Mouse (Mus musculus) ZHBTc4 (cell line): ENCODE results near the gene Gucy2c.

ENCODE experiments used
- DNase-seq: peaks from one replicate; pipeline ENCODE4 v3.0.0-alpha.2; 2011; ENCODE audit warnings: low read depth, low spot score

Gucy2c gene

GRCm38 (mm10) chr6:136742352-136743118 is 39.0 kb downstream of the Gucy2c start:
- peak; percentile 91 for DNase-seq

GRCm38 (mm10) chr6:136741281-136741680 is 40.3 kb downstream of the Gucy2c start:
- no peak for DNase-seq

GRCm38 (mm10) chr6:136735766-136736165 is 45.8 kb downstream of the Gucy2c start:
- DNase-seq = no peak

GRCm38 (mm10) chr6:136728144-136728543 is 53.4 kb downstream of the Gucy2c start:
- no peak for DNase-seq

- no peak for DNase-seq
Measured at GRCm38 (mm10) chr6:136723171-136723570, 58.4 kb downstream of the Gucy2c start.

- DNase-seq = no peak
Measured at GRCm38 (mm10) chr6:136722565-136722964, 59.0 kb downstream of the Gucy2c start.

- DNase-seq = peak; percentile 64
Measured at GRCm38 (mm10) chr6:136721925-136722324, 59.6 kb downstream of the Gucy2c start.

- peak; percentile 68 for DNase-seq
Measured at GRCm38 (mm10) chr6:136720436-136720835, 61.1 kb downstream of the Gucy2c start.

- peak; percentile 57 for DNase-seq
Measured at GRCm38 (mm10) chr6:136715881-136716431, 65.6 kb downstream of the Gucy2c start.

- DNase-seq = no peak
Measured at GRCm38 (mm10) chr6:136714097-136714496, 67.5 kb downstream of the Gucy2c start.

- peak; percentile 59 for DNase-seq
Measured at GRCm38 (mm10) chr6:136710408-136710807, 71.2 kb downstream of the Gucy2c start.

- DNase-seq = no peak
Measured at GRCm38 (mm10) chr6:136708597-136708996, 73.0 kb downstream of the Gucy2c start.

GRCm38 (mm10) chr6:136701878-136702277 is 79.7 kb downstream of the Gucy2c start:
- no peak for DNase-seq

GRCm38 (mm10) chr6:136701185-136701584 is 80.4 kb downstream of the Gucy2c start:
- no peak for DNase-seq

GRCm38 (mm10) chr6:136691314-136691713 is 90.3 kb downstream of the Gucy2c start:
- peak; percentile 60 for DNase-seq

- DNase-seq = no peak
Measured at GRCm38 (mm10) chr6:136690527-136690926, 91.0 kb downstream of the Gucy2c start.

- DNase-seq = peak; percentile 35
Measured at GRCm38 (mm10) chr6:136689790-136690413, 91.7 kb downstream of the Gucy2c start.

GRCm38 (mm10) chr6:136685433-136685832 is 96.1 kb downstream of the Gucy2c start:
- no peak for DNase-seq

- peak; percentile 33 for DNase-seq
Measured at GRCm38 (mm10) chr6:136683410-136684334, 97.9 kb downstream of the Gucy2c start.

- DNase-seq = no peak
Measured at GRCm38 (mm10) chr6:136679381-136679780, 102.2 kb downstream of the Gucy2c start.

GRCm38 (mm10) chr6:136674935-136675334 is 106.6 kb downstream of the Gucy2c start:
- no peak for DNase-seq

- DNase-seq = no peak
Measured at GRCm38 (mm10) chr6:136672467-136672866, 109.1 kb downstream of the Gucy2c start.
